Mouse (Mus musculus): Measurements from ENCODE around the gene Ciao1. TPM values are rescaled to one million over a fixed set of nuclear protein-coding genes. Genes with fewer than 3 reads are reported as not detected.
"Not testable (repeated sequence)": the region's sequence is repeated elsewhere in the genome, so short reads cannot be mapped to it uniquely, and the experiment has no call there.

The Ciao1 gene
- polyA plus RNA-seq, 1 experiment from 2014 or later, result 59.0 TPM

GRCm38 (mm10) chr2:127208452-127208769 is 39.2 kb downstream of the Ciao1 start:
- peaks cover 24% of the 10 kb centered on the region for H3K36me3 ChIP-seq (ENCODE audit: control insufficient read depth, insufficient read depth, low read length)
- peaks cover 8% of the 10 kb centered on the region for H3K4me1 ChIP-seq (ENCODE audit: control insufficient read depth, insufficient read depth, low read depth, low read length)
- H3K4me3 ChIP-seq (ENCODE audit: low read length), result peak overlapping the region; percentile 92
- H3K9ac ChIP-seq (ENCODE audit: low read depth, low read length), result peak overlapping the region; percentile 85
- H3K4me2 ChIP-seq (ENCODE audit: low read length), result peak overlapping the region; percentile 96
- WGBS, result under 1% methylated on average over 17 of the region's 17 CpGs
- no peaks in the 10 kb centered on the region for H3K27me3 ChIP-seq (replicated peaks; ENCODE audit: control insufficient read depth, insufficient read depth, low read length)
- H3K27ac ChIP-seq (ENCODE audit: low read depth, low read length), result peak overlapping the region; percentile 80; the same call in 1 of the 2 replicates
- ATAC-seq, result no peak
- H3K9me3 ChIP-seq (ENCODE audit: control insufficient read depth, low read length), result no peaks in the 10 kb centered on the region

GRCm38 (mm10) chr2:127207547-127208451 is 39.8 kb downstream of the Ciao1 start, which contains the start of the genes 1810024B03Rik and Snrnp200:
Gene 1810024B03Rik, minus strand, starts transcription at chr2:127208280.
Gene Snrnp200, plus strand, starts transcription at chr2:127208386.
- H3K4me2 ChIP-seq (ENCODE audit: low read length), result peak within 1 kb of the TSS; percentile 96
- peak; percentile 100 for ATAC-seq
- no peaks in the 10 kb centered on the region for H3K9me3 ChIP-seq (ENCODE audit: control insufficient read depth, low read length)
- peaks cover 21% of the 10 kb centered on the region for H3K36me3 ChIP-seq (ENCODE audit: control insufficient read depth, insufficient read depth, low read length)
- H3K27ac ChIP-seq (ENCODE audit: low read depth, low read length), result peak within 1 kb of the TSS; percentile 80
- no peaks in the 10 kb centered on the region for H3K27me3 ChIP-seq (replicated peaks; ENCODE audit: control insufficient read depth, insufficient read depth, low read length)
- H3K9ac ChIP-seq (ENCODE audit: low read depth, low read length), result peak within 1 kb of the TSS; percentile 85
- peak within 1 kb of the TSS; percentile 92 for H3K4me3 ChIP-seq (ENCODE audit: low read length)
- WGBS, result 12% methylated on average over 36 of the region's 36 CpGs
- peaks cover 8% of the 10 kb centered on the region for H3K4me1 ChIP-seq (ENCODE audit: control insufficient read depth, insufficient read depth, low read depth, low read length)

- Histone ChIP-seq H3K4me1 (ENCODE audit: control insufficient read depth, insufficient read depth, low read depth, low read length) (peaks cover 8% of the 10 kb centered on the region), H3K9me3 (ENCODE audit: control insufficient read depth, low read length) (no peaks in the 10 kb centered on the region), H3K27ac (ENCODE audit: low read depth, low read length) (no peak overlapping the region), H3K36me3 (ENCODE audit: control insufficient read depth, insufficient read depth, low read length) (peaks cover 14% of the 10 kb centered on the region), H3K27me3 (replicated peaks; ENCODE audit: control insufficient read depth, insufficient read depth, low read length) (no peaks in the 10 kb centered on the region), H3K4me2 (ENCODE audit: low read length) (no peak overlapping the region), H3K9ac (ENCODE audit: low read depth, low read length) (no peak overlapping the region), H3K4me3 (ENCODE audit: low read length) (no peak overlapping the region)
- ATAC-seq, result no peak
- WGBS, result 95% methylated on average over 2 of the region's 2 CpGs
Measured at GRCm38 (mm10) chr2:127206916-127207315, 40.7 kb downstream of the Ciao1 start.

- not testable (repeated sequence) for ATAC-seq
- 88% methylated on average over 4 of the region's 4 CpGs for WGBS
Measured at GRCm38 (mm10) chr2:127205936-127206335, 41.7 kb downstream of the Ciao1 start.

GRCm38 (mm10) chr2:127204932-127205331 is 42.7 kb downstream of the Ciao1 start:
- H3K4me2 ChIP-seq (ENCODE audit: low read length), result no peak overlapping the region
- no peaks in the 10 kb centered on the region for H3K36me3 ChIP-seq (ENCODE audit: control insufficient read depth, insufficient read depth, low read length)
- H3K27ac ChIP-seq (ENCODE audit: low read depth, low read length), result no peak overlapping the region
- H3K4me1 ChIP-seq (ENCODE audit: control insufficient read depth, insufficient read depth, low read depth, low read length), result peaks cover 8% of the 10 kb centered on the region
- no peaks in the 10 kb centered on the region for H3K9me3 ChIP-seq (ENCODE audit: control insufficient read depth, low read length)
- H3K9ac ChIP-seq (ENCODE audit: low read depth, low read length), result no peak overlapping the region
- H3K4me3 ChIP-seq (ENCODE audit: low read length), result no peak overlapping the region
- 37% methylated on average over 3 of the region's 3 CpGs for whole genome bisulfite sequencing
- H3K27me3 ChIP-seq (replicated peaks; ENCODE audit: control insufficient read depth, insufficient read depth, low read length), result no peaks in the 10 kb centered on the region
- no peak for ATAC-seq

More at GRCm38 (mm10) chr2:127205936-127206335, 41.7 kb downstream of the Ciao1 start:
- not testable (repeated sequence) for H3K9me3 ChIP-seq (ENCODE audit: control insufficient read depth, low read length); H3K27me3 ChIP-seq (replicated peaks; ENCODE audit: control insufficient read depth, insufficient read depth, low read length); H3K4me2 ChIP-seq (ENCODE audit: low read length); H3K36me3 ChIP-seq (ENCODE audit: control insufficient read depth, insufficient read depth, low read length); H3K27ac ChIP-seq (ENCODE audit: low read depth, low read length); H3K4me3 ChIP-seq (ENCODE audit: low read length); H3K4me1 ChIP-seq (ENCODE audit: control insufficient read depth, insufficient read depth, low read depth, low read length); H3K9ac ChIP-seq (ENCODE audit: low read depth, low read length)

Other genes with a start within 250 kb of the Ciao1 start
- 9.8 and 11.6 TPM in 2 replicates for gene Ap4e1, start 239.1 kb downstream of the Ciao1 start, polyA plus RNA-seq (2015; fragmentation: Nextera tagmentation; extraction: Ambion mirVana)
- gene Blvra, start 177.2 kb downstream of the Ciao1 start, polyA plus RNA-seq (2015; fragmentation: Nextera tagmentation; extraction: Ambion mirVana), result 30.4 and 30.9 TPM in 2 replicates
- gene Ncaph, start 113.9 kb downstream of the Ciao1 start, polyA plus RNA-seq (2015; fragmentation: Nextera tagmentation; extraction: Ambion mirVana), result 14.5 and 19.8 TPM in 2 replicates
- gene Itpripl1, start 104.4 kb downstream of the Ciao1 start, polyA plus RNA-seq (2015; fragmentation: Nextera tagmentation; extraction: Ambion mirVana), result 11.0 and 12.4 TPM in 2 replicates
- gene 1810024B03Rik, start 39.5 kb downstream of the Ciao1 start, polyA plus RNA-seq (2015; fragmentation: Nextera tagmentation; extraction: Ambion mirVana), result 0.88 and 0.96 TPM in 2 replicates
- gene Snrnp200, start 39.4 kb downstream of the Ciao1 start, polyA plus RNA-seq (2015; fragmentation: Nextera tagmentation; extraction: Ambion mirVana), result 40.1 and 51.3 TPM in 2 replicates
- 58.7 and 61.1 TPM in 2 replicates for gene Tmem127, start 92 bp upstream of the Ciao1 start, polyA plus RNA-seq (2015; fragmentation: Nextera tagmentation; extraction: Ambion mirVana)
- gene Stard7, start 22.4 kb upstream of the Ciao1 start, polyA plus RNA-seq (2015; fragmentation: Nextera tagmentation; extraction: Ambion mirVana), result 85.9 and 91.6 TPM in 2 replicates
- gene Dusp2, start 88.3 kb upstream of the Ciao1 start, polyA plus RNA-seq (2015; fragmentation: Nextera tagmentation; extraction: Ambion mirVana), result 14.9 and 17.1 TPM in 2 replicates
- not detected in 2 replicates for gene Astl, start 90.8 kb upstream of the Ciao1 start, polyA plus RNA-seq (2015; fragmentation: Nextera tagmentation; extraction: Ambion mirVana)
- 0.72 and 0.90 TPM in 2 replicates for gene Adra2b, start 115.4 kb upstream of the Ciao1 start, polyA plus RNA-seq (2015; fragmentation: Nextera tagmentation; extraction: Ambion mirVana)
- 0.25 and 0.28 TPM in 2 replicates for gene Gpat2, start 177.4 kb upstream of the Ciao1 start, polyA plus RNA-seq (2015; fragmentation: Nextera tagmentation; extraction: Ambion mirVana)
- gene Fahd2a, start 196.7 kb upstream of the Ciao1 start, polyA plus RNA-seq (2015; fragmentation: Nextera tagmentation; extraction: Ambion mirVana), result 31.4 and 32.9 TPM in 2 replicates

All from hindbrain, embryonic 16.5 days (tissue).